Mouse (Mus musculus): ENCODE measurements around the gene Farp1. TPM values are rescaled to one million over a fixed set of nuclear protein-coding genes. Genes with fewer than 3 reads are reported as not detected.

Farp1 gene
- polyA plus RNA-seq, 1 experiment, result 29.2 TPM

GRCm38 (mm10) chr14:121210318-121210717, 175.3 kb downstream of the Farp1 start:
- Histone ChIP-seq H3K4me1 (ENCODE audit: control insufficient read depth, insufficient read depth, low read length) (no peaks in the 10 kb centered on the region), H3K27me3 (ENCODE audit: control insufficient read depth, insufficient read depth, low read length, poor library complexity, severe bottlenecking) (no peaks in the 10 kb centered on the region), H3K27ac (ENCODE audit: insufficient read depth, low read length) (no peak overlapping the region), H3K9me3 (replicated peaks; ENCODE audit: control insufficient read depth, insufficient read depth, low read length, poor library complexity, severe bottlenecking) (no peaks in the 10 kb centered on the region), H3K4me3 (ENCODE audit: low read depth, low read length) (no peak overlapping the region), H3K9ac (ENCODE audit: low read depth, poor library complexity, severe bottlenecking) (no peak overlapping the region), H3K36me3 (ENCODE audit: control insufficient read depth, insufficient read depth, low read length, poor library complexity, severe bottlenecking) (no peaks in the 10 kb centered on the region)
- no peak for TF ChIP-seq CTCF (IDR thresholded peaks at IDR 0.05; ENCODE audit: low read depth, low read length)
- TF ChIP-seq POLR2A (IDR thresholded peaks at IDR 0.05; ENCODE audit: insufficient read depth, low read length), result no peak
- TF ChIP-seq EP300 (IDR thresholded peaks at IDR 0.05; ENCODE audit: insufficient read depth, low read depth, low read length), result no peak

- Histone ChIP-seq H3K9me3 (replicated peaks; ENCODE audit: control insufficient read depth, insufficient read depth, low read length, poor library complexity, severe bottlenecking) (no peaks in the 10 kb centered on the region), H3K27ac (ENCODE audit: insufficient read depth, low read length) (no peak overlapping the region), H3K4me1 (ENCODE audit: control insufficient read depth, insufficient read depth, low read length) (no peaks in the 10 kb centered on the region), H3K36me3 (ENCODE audit: control insufficient read depth, insufficient read depth, low read length, poor library complexity, severe bottlenecking) (no peaks in the 10 kb centered on the region), H3K27me3 (ENCODE audit: control insufficient read depth, insufficient read depth, low read length, poor library complexity, severe bottlenecking) (no peaks in the 10 kb centered on the region), H3K4me3 (ENCODE audit: low read depth, low read length) (no peak overlapping the region), H3K9ac (ENCODE audit: low read depth, poor library complexity, severe bottlenecking) (no peak overlapping the region)
- TF ChIP-seq POLR2A (IDR thresholded peaks at IDR 0.05; ENCODE audit: insufficient read depth, low read length), result no peak
- TF ChIP-seq CTCF (IDR thresholded peaks at IDR 0.05; ENCODE audit: low read depth, low read length), result no peak
- no peak for TF ChIP-seq EP300 (IDR thresholded peaks at IDR 0.05; ENCODE audit: insufficient read depth, low read depth, low read length)
Observed at GRCm38 (mm10) chr14:121213650-121214049, 178.7 kb downstream of the Farp1 start.

- H3K27ac ChIP-seq (ENCODE audit: insufficient read depth, low read length), result no peak overlapping the region
- TF ChIP-seq POLR2A (IDR thresholded peaks at IDR 0.05; ENCODE audit: insufficient read depth, low read length) (no peak), EP300 (IDR thresholded peaks at IDR 0.05; ENCODE audit: insufficient read depth, low read depth, low read length) (no peak), CTCF (IDR thresholded peaks at IDR 0.05; ENCODE audit: low read depth, low read length) (no peak)
- H3K27me3 ChIP-seq (ENCODE audit: control insufficient read depth, insufficient read depth, low read length, poor library complexity, severe bottlenecking), result no peaks in the 10 kb centered on the region
- no peaks in the 10 kb centered on the region for H3K36me3 ChIP-seq (ENCODE audit: control insufficient read depth, insufficient read depth, low read length, poor library complexity, severe bottlenecking)
- no peaks in the 10 kb centered on the region for H3K9me3 ChIP-seq (replicated peaks; ENCODE audit: control insufficient read depth, insufficient read depth, low read length, poor library complexity, severe bottlenecking)
- H3K4me3 ChIP-seq (ENCODE audit: low read depth, low read length), result no peak overlapping the region
- H3K4me1 ChIP-seq (ENCODE audit: control insufficient read depth, insufficient read depth, low read length), result no peaks in the 10 kb centered on the region
- no peak overlapping the region for H3K9ac ChIP-seq (ENCODE audit: low read depth, poor library complexity, severe bottlenecking)
Observed at GRCm38 (mm10) chr14:121214636-121215257, 179.7 kb downstream of the Farp1 start.

- H3K36me3 ChIP-seq (ENCODE audit: control insufficient read depth, insufficient read depth, low read length, poor library complexity, severe bottlenecking), result no peaks in the 10 kb centered on the region
- H3K27me3 ChIP-seq (ENCODE audit: control insufficient read depth, insufficient read depth, low read length, poor library complexity, severe bottlenecking), result no peaks in the 10 kb centered on the region
- H3K9me3 ChIP-seq (replicated peaks; ENCODE audit: control insufficient read depth, insufficient read depth, low read length, poor library complexity, severe bottlenecking), result no peaks in the 10 kb centered on the region
- H3K9ac ChIP-seq (ENCODE audit: low read depth, poor library complexity, severe bottlenecking), result no peak overlapping the region
- no peak overlapping the region for H3K4me3 ChIP-seq (ENCODE audit: low read depth, low read length)
- no peak for TF ChIP-seq CTCF (IDR thresholded peaks at IDR 0.05; ENCODE audit: low read depth, low read length)
- TF ChIP-seq EP300 (IDR thresholded peaks at IDR 0.05; ENCODE audit: insufficient read depth, low read depth, low read length), result no peak
- TF ChIP-seq POLR2A (IDR thresholded peaks at IDR 0.05; ENCODE audit: insufficient read depth, low read length), result no peak
- H3K4me1 ChIP-seq (ENCODE audit: control insufficient read depth, insufficient read depth, low read length), result no peaks in the 10 kb centered on the region
- no peak overlapping the region for H3K27ac ChIP-seq (ENCODE audit: insufficient read depth, low read length)
Observed at GRCm38 (mm10) chr14:121215817-121216216, 180.8 kb downstream of the Farp1 start.

GRCm38 (mm10) chr14:121216672-121217071, 181.7 kb downstream of the Farp1 start:
- Histone ChIP-seq H3K9ac (ENCODE audit: low read depth, poor library complexity, severe bottlenecking) (no peak overlapping the region), H3K27me3 (ENCODE audit: control insufficient read depth, insufficient read depth, low read length, poor library complexity, severe bottlenecking) (no peaks in the 10 kb centered on the region), H3K4me1 (ENCODE audit: control insufficient read depth, insufficient read depth, low read length) (no peaks in the 10 kb centered on the region), H3K36me3 (ENCODE audit: control insufficient read depth, insufficient read depth, low read length, poor library complexity, severe bottlenecking) (no peaks in the 10 kb centered on the region), H3K4me3 (ENCODE audit: low read depth, low read length) (no peak overlapping the region), H3K27ac (ENCODE audit: insufficient read depth, low read length) (no peak overlapping the region), H3K9me3 (replicated peaks; ENCODE audit: control insufficient read depth, insufficient read depth, low read length, poor library complexity, severe bottlenecking) (no peaks in the 10 kb centered on the region)
- TF ChIP-seq EP300 (IDR thresholded peaks at IDR 0.05; ENCODE audit: insufficient read depth, low read depth, low read length) (no peak), POLR2A (IDR thresholded peaks at IDR 0.05; ENCODE audit: insufficient read depth, low read length) (no peak), CTCF (IDR thresholded peaks at IDR 0.05; ENCODE audit: low read depth, low read length) (no peak)

GRCm38 (mm10) chr14:121218620-121219019, 183.6 kb downstream of the Farp1 start:
- H3K4me3 ChIP-seq (ENCODE audit: low read depth, low read length), result no peak overlapping the region
- no peak overlapping the region for H3K9ac ChIP-seq (ENCODE audit: low read depth, poor library complexity, severe bottlenecking)
- TF ChIP-seq CTCF (IDR thresholded peaks at IDR 0.05; ENCODE audit: low read depth, low read length) (peak; percentile 72), POLR2A (IDR thresholded peaks at IDR 0.05; ENCODE audit: insufficient read depth, low read length) (no peak), EP300 (IDR thresholded peaks at IDR 0.05; ENCODE audit: insufficient read depth, low read depth, low read length) (no peak)
- no peaks in the 10 kb centered on the region for H3K9me3 ChIP-seq (replicated peaks; ENCODE audit: control insufficient read depth, insufficient read depth, low read length, poor library complexity, severe bottlenecking)
- no peaks in the 10 kb centered on the region for H3K4me1 ChIP-seq (ENCODE audit: control insufficient read depth, insufficient read depth, low read length)
- H3K36me3 ChIP-seq (ENCODE audit: control insufficient read depth, insufficient read depth, low read length, poor library complexity, severe bottlenecking), result no peaks in the 10 kb centered on the region
- H3K27ac ChIP-seq (ENCODE audit: insufficient read depth, low read length), result no peak overlapping the region
- H3K27me3 ChIP-seq (ENCODE audit: control insufficient read depth, insufficient read depth, low read length, poor library complexity, severe bottlenecking), result no peaks in the 10 kb centered on the region
